Mouse (Mus musculus) stomach, postnatal 0 days (tissue): ENCODE data around the gene Gm5868. TPM values are rescaled to one million over a fixed set of nuclear protein-coding genes. Genes with fewer than 3 reads are reported as not detected.

Experiments
- ATAC-seq: fragments of 200-750 bp; cut with Nextera tagmentation; 2 replicates; pipeline ENCODE4 v1.8.0; 2017; ENCODE audit not compliant: low FRiP score, low TSS enrichment
- DNase-seq: peaks from one replicate; pipeline ENCODE4 v3.0.0-alpha.2; 2016; ENCODE audit warnings: low spot score
- H3K27ac ChIP-seq: fragments of 300-500 bp; sonication (generic); replicated peaks from 2 replicates; pipeline ENCODE4 v1.5.1; 2014; ENCODE audit warnings: mild to moderate bottlenecking, control low read depth
- H3K27me3 ChIP-seq: fragments of 300-500 bp; sonication (generic); 2 replicates; pipeline ENCODE4 v1.6.1; 2014; ENCODE audit warnings: low read length; ENCODE audit not compliant: control insufficient read depth, insufficient read depth
- H3K36me3 ChIP-seq: fragments of 300-500 bp; sonication (generic); 2 replicates; pipeline ENCODE4 v1.6.1; 2014; ENCODE audit warnings: low read length, mixed read lengths; ENCODE audit not compliant: control insufficient read depth, insufficient read depth
- H3K4me1 ChIP-seq: fragments of 300-500 bp; sonication (generic); replicated peaks from 2 replicates; pipeline ENCODE4 v1.6.1; 2014; ENCODE audit warnings: antibody characterized with exemption; ENCODE audit not compliant: control insufficient read depth, insufficient read depth
- H3K4me2 ChIP-seq: fragments of 300-500 bp; sonication (generic); replicated peaks from 2 replicates; pipeline ENCODE4 v1.6.1; 2014; ENCODE audit warnings: low read depth, mild to moderate bottlenecking, control low read depth, moderate library complexity
- H3K4me3 ChIP-seq: fragments of 300-500 bp; sonication (generic); 2 replicates; pipeline ENCODE4 v1.5.1; 2014; ENCODE audit warnings: low read depth, low read length, control low read depth
- H3K9ac ChIP-seq: fragments of 300-500 bp; sonication (generic); 2 replicates; pipeline ENCODE4 v1.6.1; 2014; ENCODE audit warnings: mild to moderate bottlenecking, low read length, control low read depth, mixed read lengths
- H3K9me3 ChIP-seq: fragments of 300-500 bp; sonication (generic); 2 replicates; pipeline ENCODE4 v1.6.1; 2016; ENCODE audit warnings: low read length; ENCODE audit not compliant: control insufficient read depth
- CTCF ChIP-seq: IDR thresholded peaks from 2 replicates; pipeline ENCODE4 v1.5.1; 2016; ENCODE audit warnings: antibody characterized with exemption, low read depth, mild to moderate bottlenecking, moderate library complexity
- EP300 ChIP-seq: optimal IDR thresholded peaks from 2 replicates; pipeline ENCODE3; 2016; ENCODE audit warnings: antibody characterized with exemption
- WGBS: fragments of 180-500 bp; shearing (Covaris S2); extraction: QIAGEN DNeasy Blood & Tissue Kit; methylation state at CpG from one replicate; pipeline ENCODE4 v1.1.7; 2014; 5-methylcytosine and 5-hydroxymethylcytosine counted together
- polyA plus RNA-seq: library from polyadenylated mRNA; unstranded; fragments of >200 nt; fragmentation: Nextera tagmentation; extraction: Ambion mirVana; gene quantifications from 2 replicates; pipeline ENCODE4 v1.2.1, GENCODE M21; 2015

Gene Gm5868
- polyA plus RNA-seq, 1 experiment from 2014 or later, result 0.56 TPM

GRCm38 (mm10) chr5:72556245-72556644 lies 31.1 kb downstream of the Gm5868 start:
- H3K9me3 ChIP-seq, result no peaks in the 10 kb centered on the region
- no peak for DNase-seq
- no peaks in the 10 kb centered on the region for H3K27me3 ChIP-seq
- TF ChIP-seq CTCF, result no peak
- no peak for TF ChIP-seq EP300
- no peaks in the 10 kb centered on the region for H3K4me1 ChIP-seq
- WGBS, result 82% methylated on average over 3 of the region's 3 CpGs
- peaks cover 2% of the 10 kb centered on the region; the same call in 1 of the 2 replicates for H3K36me3 ChIP-seq
- H3K4me2 ChIP-seq, result no peak overlapping the region
- H3K27ac ChIP-seq, result no peak overlapping the region
- H3K9ac ChIP-seq, result no peak overlapping the region
- ATAC-seq, result no peak
- no peak overlapping the region for H3K4me3 ChIP-seq

GRCm38 (mm10) chr5:72551209-72551608 lies 36.1 kb downstream of the Gm5868 start:
- Histone ChIP-seq H3K9ac (no peak overlapping the region), H3K4me2 (no peak overlapping the region), H3K4me3 (no peak overlapping the region), H3K36me3 (peaks cover 2% of the 10 kb centered on the region; the same call in 1 of the 2 replicates), H3K4me1 (no peaks in the 10 kb centered on the region), H3K27ac (no peak overlapping the region), H3K27me3 (no peaks in the 10 kb centered on the region), H3K9me3 (no peaks in the 10 kb centered on the region)
- TF ChIP-seq EP300, result no peak
- no peak for TF ChIP-seq CTCF
- DNase-seq (no peak), ATAC-seq (no peak)
- WGBS, result 90% methylated on average over 3 of the region's 3 CpGs

Other genes with a start within 250 kb of the Gm5868 start
- gene Corin, start 83.1 kb downstream of the Gm5868 start, polyA plus RNA-seq, result 1.3 TPM in 2 replicates
- gene Nfxl1, start 27.9 kb downstream of the Gm5868 start, polyA plus RNA-seq, result 8.8 and 9.5 TPM in 2 replicates
- 0.15 TPM in 1 of 2 replicates, not detected in the other for gene Zar1, start 6.3 kb downstream of the Gm5868 start, polyA plus RNA-seq
- gene Cnga1, start 56.7 kb upstream of the Gm5868 start, polyA plus RNA-seq, result 0.06 TPM in 1 of 2 replicates, not detected in the other
- 64.5 and 64.7 TPM in 2 replicates for gene Nipal1, start 60.2 kb upstream of the Gm5868 start, polyA plus RNA-seq
- gene Txk, start 165.2 kb upstream of the Gm5868 start, polyA plus RNA-seq, result 0.16 and 0.21 TPM in 2 replicates